Mouse (Mus musculus) layer of hippocampus, adult 9-11 months (tissue): ENCODE measurements around the gene Rufy2.
"Not testable (repeated sequence)": the region's sequence is repeated elsewhere in the genome, so short reads cannot be mapped to it uniquely, and the experiment has no call there.

Experiments used
- DNase-seq: peaks from one replicate; pipeline ENCODE4 v3.0.0; 2022

The Rufy2 gene

GRCm38 (mm10) chr10:63054071-63054470, 74.0 kb downstream of the Rufy2 start:
- not testable (repeated sequence) for DNase-seq

- no peak for DNase-seq
Measured at GRCm38 (mm10) chr10:63054586-63054985, 74.6 kb downstream of the Rufy2 start.

- DNase-seq = no peak
Measured at GRCm38 (mm10) chr10:63056966-63057750, 77.1 kb downstream of the Rufy2 start.

- no peak for DNase-seq
Measured at GRCm38 (mm10) chr10:63059862-63060261, 79.8 kb downstream of the Rufy2 start, which contains the start of gene Pbld1. TSS of gene Pbld1 (plus strand) at chr10:63060162.

GRCm38 (mm10) chr10:63060406-63060805, 80.4 kb downstream of the Rufy2 start:
- no peak for DNase-seq

- DNase-seq = no peak
Measured at GRCm38 (mm10) chr10:63061266-63061665, 81.2 kb downstream of the Rufy2 start.

- DNase-seq = no peak
Measured at GRCm38 (mm10) chr10:63062696-63063095, 82.7 kb downstream of the Rufy2 start.

- DNase-seq = no peak
Measured at GRCm38 (mm10) chr10:63063365-63063764, 83.3 kb downstream of the Rufy2 start.

- DNase-seq = no peak
Measured at GRCm38 (mm10) chr10:63064516-63064915, 84.5 kb downstream of the Rufy2 start.

GRCm38 (mm10) chr10:63065561-63065960, 85.5 kb downstream of the Rufy2 start:
- no peak for DNase-seq

GRCm38 (mm10) chr10:63065988-63066387, 86.0 kb downstream of the Rufy2 start:
- DNase-seq = peak; percentile 76
